Mouse (Mus musculus) adrenal gland, postnatal 10 days (tissue): ENCODE measurements around the gene Itga6. TPM values are rescaled to one million over a fixed set of nuclear protein-coding genes. Genes with fewer than 3 reads are reported as not detected.
"Not testable (repeated sequence)": the region's sequence is repeated elsewhere in the genome, so short reads cannot be mapped to it uniquely, and the experiment has no call there.

Experiments used
- DNase-seq: peaks from one replicate; pipeline ENCODE4 v3.0.0; 2021; ENCODE audit warnings: mixed read lengths
- total RNA-seq, 2 experiments: library from RNA; stranded (reverse); gene quantifications; 2 replicates each; pipeline ENCODE4 v1.2.3; 2021

Gene Itga6
- total RNA-seq, 2 experiments from 2014 or later: 145 to 179 TPM

- no peak for DNase-seq
Measured at GRCm38 (mm10) chr2:71895596-71896286, 150.3 kb downstream of the Itga6 start.

- no peak for DNase-seq
Measured at GRCm38 (mm10) chr2:71897420-71897819, 152.0 kb downstream of the Itga6 start.

DNA sequence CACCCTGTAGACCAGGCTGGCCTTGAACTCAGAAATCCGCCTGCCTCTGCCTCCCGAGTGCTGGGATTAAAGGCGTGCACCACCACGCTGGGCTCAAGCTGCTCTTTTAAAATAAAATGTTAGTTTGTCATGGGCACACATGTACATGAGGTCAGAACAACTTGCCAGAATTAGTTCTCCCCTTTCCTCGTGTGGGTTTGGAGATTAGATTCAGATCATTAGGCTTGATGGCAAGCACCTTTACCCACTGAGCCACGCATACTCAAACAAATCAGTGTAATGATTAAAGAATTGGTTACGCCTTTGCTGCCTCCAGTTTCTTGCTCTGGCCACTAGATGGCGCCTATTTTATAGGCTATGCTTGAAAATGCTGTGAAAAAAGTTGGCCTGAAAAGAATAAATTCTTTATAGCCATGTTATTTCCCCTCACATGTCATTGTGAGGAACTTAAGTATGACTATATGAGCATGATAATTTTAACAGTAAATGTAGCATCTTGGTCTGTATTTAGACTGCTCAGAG is 153.0 kb downstream of the Itga6 start:
- peak; percentile 38 for DNase-seq

DNA sequence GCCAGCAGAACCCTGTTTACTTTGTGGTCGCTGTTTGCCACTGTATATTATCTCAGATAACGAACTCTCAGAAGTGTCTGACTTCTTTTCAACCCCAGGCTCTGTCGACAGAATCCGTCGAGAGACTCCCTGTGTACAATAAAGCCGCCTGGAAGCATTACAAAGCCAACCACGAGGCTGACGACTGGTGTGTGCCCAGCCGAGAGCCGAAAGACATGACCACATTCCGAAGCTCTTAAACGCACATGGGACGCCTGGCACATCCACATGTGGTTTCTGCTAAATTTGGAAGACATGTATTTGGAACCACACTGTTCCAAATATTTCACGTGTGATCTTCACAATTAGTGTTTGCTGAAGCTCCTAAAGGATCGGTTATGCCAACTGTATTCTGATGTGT is 154.5 kb downstream of the Itga6 start:
- no peak for DNase-seq

DNA sequence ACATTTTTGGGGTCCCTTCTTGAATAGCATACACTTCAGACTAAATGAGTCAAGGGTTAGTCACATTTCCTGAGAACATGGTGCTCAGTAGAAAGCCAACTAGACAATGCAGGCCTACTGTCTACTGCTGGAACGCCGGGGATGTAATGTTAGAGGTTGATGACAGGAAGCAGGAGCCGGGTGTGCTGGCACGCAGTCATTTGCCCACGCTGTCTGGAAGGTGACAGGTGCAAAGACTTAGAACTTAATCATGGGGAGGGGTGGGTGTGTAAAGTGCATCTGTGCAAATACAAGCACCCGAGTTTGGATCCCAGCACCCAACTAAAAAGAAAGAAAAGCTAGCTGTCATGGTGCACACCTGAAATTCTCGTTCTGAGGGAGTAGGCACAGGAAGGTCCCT is 159.7 kb downstream of the Itga6 start:
- DNase-seq: no peak

DNA sequence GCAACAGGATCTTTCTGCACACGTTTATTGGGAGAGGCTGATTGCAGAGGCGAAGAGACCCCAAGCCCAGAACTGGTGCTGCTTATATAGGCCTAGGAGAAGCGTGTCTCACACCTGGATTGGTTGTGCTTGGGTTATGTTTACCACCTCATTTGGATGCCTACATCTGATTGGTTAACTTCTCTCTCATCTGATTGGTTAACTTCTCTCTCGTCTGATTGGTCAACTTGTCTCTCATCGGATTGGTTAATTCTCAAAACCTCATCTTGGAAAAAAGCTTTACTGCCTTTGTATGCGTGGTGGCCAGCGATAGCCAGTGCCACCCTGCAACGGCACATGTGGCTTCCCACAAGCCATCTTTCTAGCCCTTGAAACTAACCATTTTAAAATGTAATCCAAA is 160.9 kb downstream of the Itga6 start:
- DNase-seq: not testable (repeated sequence)

Other genes starting within 250 kb of the Itga6 start
- under 1 TPM; 0.24 to 0.45 TPM for gene Dlx1, start 217.5 kb upstream of the Itga6 start, total RNA-seq
- gene Dlx2, start 198.9 kb upstream of the Itga6 start, total RNA-seq: under 1 TPM; 0.09 to 0.24 TPM
- 10 to 100 TPM; 66.4 to 80.4 TPM for gene Pdk1, start 127.6 kb downstream of the Itga6 start, total RNA-seq
- 100 to 1,000 TPM; 131 to 173 TPM for gene Rapgef4, start 235.6 kb downstream of the Itga6 start, total RNA-seq